Mouse (Mus musculus) embryonic facial prominence, embryonic 14.5 days (tissue): ENCODE data around the gene Neurl4. TPM values are rescaled to one million over a fixed set of nuclear protein-coding genes. Genes with fewer than 3 reads are reported as not detected.
"Not testable (repeated sequence)": the region's sequence is repeated elsewhere in the genome, so short reads cannot be mapped to it uniquely, and the experiment has no call there.

Experiments
- ATAC-seq: fragments of 200-750 bp; cut with Nextera tagmentation; 2 replicates; pipeline ENCODE4 v1.8.0; 2017; ENCODE audit warnings: low read depth, moderate number of reproducible peaks, moderate TSS enrichment
- DNase-seq: peaks from one replicate; pipeline ENCODE4 v3.0.0-alpha.2; 2015; ENCODE audit warnings: low spot score
- H3K27ac ChIP-seq: fragments of 300-500 bp; sonication (generic); replicated peaks from 2 replicates; pipeline ENCODE4 v1.5.1; 2014; ENCODE audit warnings: low read depth, mild to moderate bottlenecking, low read length, moderate library complexity
- H3K27me3 ChIP-seq: fragments of 300-500 bp; sonication (generic); replicated peaks from 2 replicates; pipeline ENCODE4 v1.6.1; 2014; ENCODE audit warnings: low read length; ENCODE audit not compliant: control insufficient read depth, insufficient read depth
- H3K36me3 ChIP-seq: fragments of 300-500 bp; sonication (generic); 2 replicates; pipeline ENCODE4 v1.6.1; 2014; ENCODE audit warnings: low read length, mixed read lengths; ENCODE audit not compliant: control insufficient read depth, insufficient read depth
- H3K4me1 ChIP-seq: fragments of 300-500 bp; sonication (generic); 2 replicates; pipeline ENCODE4 v1.6.1; 2014; ENCODE audit warnings: antibody characterized with exemption, low read length; ENCODE audit not compliant: control insufficient read depth, insufficient read depth
- H3K4me2 ChIP-seq: fragments of 300-500 bp; sonication (generic); 2 replicates; pipeline ENCODE4 v1.6.1; 2014; ENCODE audit warnings: low read depth, mild to moderate bottlenecking, low read length, moderate library complexity, mixed read lengths
- H3K4me3 ChIP-seq: fragments of 300-500 bp; sonication (generic); 2 replicates; pipeline ENCODE4 v1.5.1; 2014; ENCODE audit warnings: low read depth, mild to moderate bottlenecking, low read length
- H3K9ac ChIP-seq: fragments of 300-500 bp; sonication (generic); 2 replicates; pipeline ENCODE4 v1.6.1; 2014; ENCODE audit warnings: low read depth, mild to moderate bottlenecking, low read length, moderate library complexity, mixed read lengths
- H3K9me3 ChIP-seq: fragments of 300-500 bp; sonication (generic); 2 replicates; pipeline ENCODE4 v1.6.1; 2016; ENCODE audit warnings: low read length; ENCODE audit not compliant: control insufficient read depth
- WGBS: fragments of 180-500 bp; shearing (Covaris S2); extraction: QIAGEN DNeasy Blood & Tissue Kit; methylation state at CpG from one replicate; pipeline ENCODE4 v1.1.7; 2014; 5-methylcytosine and 5-hydroxymethylcytosine counted together
- polyA plus RNA-seq: library from polyadenylated mRNA; unstranded; fragments of >200 nt; fragmentation: Nextera tagmentation; extraction: Ambion mirVana; gene quantifications from 2 replicates; pipeline ENCODE4 v1.2.1, GENCODE M21; 2014

The Neurl4 gene
- polyA plus RNA-seq, 1 experiment from 2014 or later: 10.3 TPM

DNA sequence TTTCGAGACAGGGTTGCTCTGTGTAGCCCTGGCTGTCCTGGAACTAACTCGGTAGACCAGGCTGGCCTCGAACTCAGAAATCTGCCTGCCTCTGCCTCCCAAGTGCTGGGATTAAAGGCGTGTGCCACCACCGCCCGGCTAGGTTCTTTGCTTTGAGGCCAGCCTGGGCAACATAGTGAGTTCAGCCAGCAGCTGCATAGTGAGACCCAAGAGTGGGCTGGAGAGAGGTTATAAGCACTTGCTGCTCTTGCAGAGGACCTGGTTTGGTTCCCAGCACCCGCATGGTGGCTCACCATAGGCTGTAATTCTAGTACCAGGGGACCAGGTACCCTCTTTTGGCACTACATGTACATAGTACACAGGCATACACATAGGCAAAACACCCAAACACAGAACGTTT is 29.3 kb downstream of the Neurl4 start:
- H3K27me3 ChIP-seq, H3K27ac ChIP-seq, ATAC-seq, DNase-seq, H3K9ac ChIP-seq, H3K4me1 ChIP-seq, H3K4me2 ChIP-seq, H3K9me3 ChIP-seq, H3K4me3 ChIP-seq, H3K36me3 ChIP-seq: not testable (repeated sequence)
- 84% methylated on average over 8 of the region's 8 CpGs for WGBS

DNA sequence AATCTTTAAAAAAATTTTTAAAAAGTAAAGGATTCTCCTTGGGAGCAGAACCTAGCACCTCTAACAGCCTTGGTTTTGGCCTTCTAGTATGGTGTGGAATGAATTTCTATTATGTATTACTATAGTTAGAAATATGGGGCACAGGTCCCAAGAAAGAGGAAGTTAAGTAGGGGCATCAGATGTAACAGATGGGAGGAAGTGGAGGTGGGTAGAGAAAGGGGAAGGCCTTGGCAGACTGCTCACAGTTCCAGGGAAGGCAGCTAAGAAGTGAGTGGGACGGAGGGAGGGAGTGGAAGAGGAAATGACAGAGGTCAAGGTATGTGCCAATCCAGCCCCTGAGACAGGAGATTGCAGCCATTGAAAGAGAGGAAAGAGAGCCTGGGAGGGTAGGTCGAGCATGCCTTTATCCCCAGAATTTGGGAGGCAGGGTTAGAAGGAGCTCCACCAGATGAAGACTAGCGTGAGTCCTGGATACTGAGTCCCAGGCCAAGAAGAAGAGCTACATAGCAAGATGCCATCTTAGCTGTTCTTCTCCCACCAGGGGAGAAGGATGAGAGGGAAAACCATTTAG is 30.2 kb downstream of the Neurl4 start:
- no peak overlapping the region for H3K4me2 ChIP-seq
- no peak for DNase-seq
- H3K27me3 ChIP-seq: no peaks in the 10 kb centered on the region
- H3K36me3 ChIP-seq: no peaks in the 10 kb centered on the region
- peaks cover 3% of the 10 kb centered on the region; the same call in 1 of the 2 replicates for H3K4me1 ChIP-seq
- 58% methylated on average over 3 of the region's 3 CpGs for WGBS
- no peak overlapping the region for H3K4me3 ChIP-seq
- no peak overlapping the region for H3K9ac ChIP-seq
- H3K27ac ChIP-seq: no peak overlapping the region
- no peak for ATAC-seq
- no peaks in the 10 kb centered on the region for H3K9me3 ChIP-seq

DNA sequence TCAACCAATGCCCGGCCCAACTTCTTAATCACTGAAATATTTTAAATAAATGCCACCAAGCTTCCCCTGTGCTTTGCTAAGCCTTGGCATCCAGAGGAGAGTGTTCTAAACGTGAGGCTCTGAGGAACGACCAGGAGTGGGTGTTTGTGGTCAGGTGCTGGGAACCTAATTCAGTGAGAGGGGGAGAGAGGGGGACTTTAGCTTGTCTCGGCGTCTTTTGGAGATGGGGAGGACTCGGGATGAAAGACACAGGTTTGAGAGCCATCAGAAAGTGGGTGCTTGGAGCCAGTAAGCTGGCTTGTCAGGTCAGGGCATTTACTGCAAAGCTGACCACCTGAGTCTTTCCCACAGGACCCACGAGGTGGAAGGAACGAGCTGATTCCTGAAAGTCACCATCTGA is 30.9 kb downstream of the Neurl4 start:
- Histone ChIP-seq H3K9me3 (no peaks in the 10 kb centered on the region), H3K36me3 (no peaks in the 10 kb centered on the region), H3K4me1 (peaks cover 10% of the 10 kb centered on the region), H3K9ac (no peak overlapping the region; the same call in 1 of the 2 replicates), H3K4me3 (no peak overlapping the region), H3K4me2 (no peak overlapping the region), H3K27ac (no peak overlapping the region), H3K27me3 (no peaks in the 10 kb centered on the region; the same call in 1 of the 2 replicates)
- ATAC-seq (no peak), DNase-seq (no peak)
- WGBS: 71% methylated on average over 8 of the region's 8 CpGs

DNA sequence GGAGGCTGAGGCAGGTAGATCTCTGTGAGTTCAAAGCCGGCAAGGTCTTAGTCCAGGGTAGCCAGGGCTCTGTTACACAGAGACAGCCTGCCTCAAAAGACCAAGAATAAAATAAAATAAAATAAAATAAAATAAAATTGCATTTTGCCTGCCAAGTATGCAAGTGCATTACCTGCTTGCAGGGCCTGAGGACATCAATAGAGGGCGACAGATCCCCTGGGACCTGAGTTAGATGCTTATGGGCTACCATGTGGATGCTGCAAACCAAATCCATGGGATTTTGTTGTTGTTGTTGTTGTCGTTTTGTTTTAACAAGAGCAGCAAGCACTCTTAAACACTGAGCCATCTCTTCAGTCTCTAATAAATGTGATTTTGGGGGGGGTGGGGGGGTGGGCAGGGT is 31.4 kb downstream of the Neurl4 start:
- DNase-seq: no peak
- Histone ChIP-seq H3K4me1 (peaks cover 15% of the 10 kb centered on the region), H3K4me3 (no peak overlapping the region), H3K27ac (no peak overlapping the region), H3K4me2 (no peak overlapping the region), H3K9ac (no peak overlapping the region), H3K9me3 (no peaks in the 10 kb centered on the region), H3K27me3 (no peaks in the 10 kb centered on the region; the same call in none of the 2 replicates), H3K36me3 (no peaks in the 10 kb centered on the region)
- ATAC-seq: no peak
- 45% methylated on average over 3 of the region's 3 CpGs for WGBS

DNA sequence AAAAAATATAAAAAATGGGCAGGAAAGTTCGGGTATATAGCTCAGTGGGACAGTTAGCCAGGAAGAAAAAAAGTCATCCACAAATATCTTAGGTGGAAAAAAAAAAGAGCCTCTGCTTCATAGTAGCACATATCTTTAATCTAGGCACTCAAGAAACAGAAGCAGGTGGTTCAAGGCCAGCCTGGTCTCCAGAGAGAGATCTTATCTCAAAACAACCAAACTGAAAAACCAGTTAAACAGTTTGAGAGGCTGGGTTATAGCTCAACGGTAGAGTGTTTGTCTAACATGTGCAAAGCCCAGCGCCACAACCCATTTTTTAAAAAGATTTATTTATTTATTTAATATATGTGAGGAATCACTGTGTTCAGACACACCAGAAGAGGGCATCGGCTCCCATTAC is 32.2 kb downstream of the Neurl4 start:
- DNase-seq (no peak), ATAC-seq (no peak)
- Histone ChIP-seq H3K36me3 (no peaks in the 10 kb centered on the region), H3K27me3 (no peaks in the 10 kb centered on the region; the same call in none of the 2 replicates), H3K4me1 (peaks cover 19% of the 10 kb centered on the region), H3K27ac (no peak overlapping the region), H3K4me3 (no peak overlapping the region), H3K4me2 (no peak overlapping the region), H3K9ac (no peak overlapping the region), H3K9me3 (no peaks in the 10 kb centered on the region)
- 71% methylated on average over 4 of the region's 4 CpGs for WGBS

DNA sequence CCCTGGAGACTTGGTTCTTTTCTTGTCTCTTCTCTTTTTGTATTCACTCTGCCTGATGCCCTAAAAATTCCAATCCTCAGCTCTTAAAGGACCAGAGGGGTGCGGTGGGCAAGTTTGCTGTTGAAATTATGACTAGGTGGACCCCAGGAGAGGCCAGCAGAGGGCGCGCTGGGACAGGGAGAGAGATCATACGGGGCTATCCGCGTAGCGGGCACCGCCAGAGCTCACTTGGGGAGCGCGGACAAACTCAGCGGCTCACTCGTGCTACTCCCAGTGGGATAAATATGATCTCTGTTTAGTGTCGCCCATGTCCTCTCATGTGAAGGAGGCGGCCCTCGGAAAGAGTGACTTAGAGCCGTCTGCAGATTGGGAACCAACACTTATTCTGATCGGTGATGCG is 33.3 kb downstream of the Neurl4 start:
- Histone ChIP-seq H3K36me3 (no peaks in the 10 kb centered on the region), H3K4me3 (peak overlapping the region; percentile 14; the same call in 1 of the 2 replicates), H3K9me3 (no peaks in the 10 kb centered on the region), H3K27ac (no peak overlapping the region), H3K9ac (no peak overlapping the region; the same call in 1 of the 2 replicates), H3K4me1 (peaks cover 19% of the 10 kb centered on the region), H3K4me2 (peak overlapping the region; percentile 52), H3K27me3 (no peaks in the 10 kb centered on the region; the same call in none of the 2 replicates)
- ATAC-seq: peak; percentile 72
- peak; percentile 92 for DNase-seq
- 1% methylated on average over 18 of the region's 18 CpGs for WGBS

GRCm38 (mm10) chr11:69934681-69935080 is 33.8 kb downstream of the Neurl4 start:
- H3K4me1 ChIP-seq: peaks cover 19% of the 10 kb centered on the region
- no peak overlapping the region for H3K9ac ChIP-seq
- DNase-seq (no peak), ATAC-seq (no peak)
- H3K27me3 ChIP-seq: no peaks in the 10 kb centered on the region; the same call in none of the 2 replicates
- peak overlapping the region; percentile 100 for H3K4me2 ChIP-seq
- no peaks in the 10 kb centered on the region for H3K9me3 ChIP-seq
- 23% methylated on average over 6 of the region's 6 CpGs for WGBS
- H3K36me3 ChIP-seq: no peaks in the 10 kb centered on the region
- H3K4me3 ChIP-seq: peak overlapping the region; percentile 61; the same call in 1 of the 2 replicates
- no peak overlapping the region for H3K27ac ChIP-seq

DNA sequence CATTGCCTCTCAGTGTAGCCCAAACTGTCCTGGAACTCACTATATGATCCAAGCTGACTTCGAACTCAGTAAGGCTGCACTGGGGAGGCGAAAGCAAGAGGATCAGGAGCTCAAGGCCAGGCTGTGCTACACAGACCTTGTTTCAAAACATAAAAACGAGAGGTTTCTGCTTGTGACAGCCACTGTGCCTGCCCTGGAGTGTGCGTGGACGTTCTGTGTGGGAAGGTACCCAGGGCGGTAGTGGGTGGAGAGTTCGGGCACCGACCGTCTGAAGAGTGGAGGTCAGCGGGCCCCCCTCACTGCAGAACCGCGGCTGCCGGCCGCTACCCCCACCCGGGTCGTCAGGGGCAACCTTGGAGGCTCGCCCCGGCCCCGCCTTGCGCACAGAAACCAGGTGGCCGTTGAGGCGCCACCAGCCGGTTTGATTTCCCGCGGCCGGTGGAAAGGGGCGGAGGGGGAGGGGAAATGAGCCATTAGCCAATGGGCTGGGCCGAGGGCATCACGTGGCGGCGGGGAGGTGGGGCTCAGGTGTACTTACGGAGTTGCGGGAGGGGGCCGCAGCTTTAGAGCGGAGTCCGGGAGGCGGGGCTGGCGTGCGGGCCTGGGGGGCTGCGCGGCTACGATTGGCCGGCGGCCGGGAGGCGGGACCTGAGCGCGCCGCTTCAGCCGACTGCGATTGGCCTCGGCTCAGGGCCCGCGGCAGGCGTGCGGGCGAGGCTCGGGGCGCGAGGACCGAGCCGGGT is 34.4 kb downstream of the Neurl4 start, which contains the start of gene Ybx2:
Gene Ybx2 (plus strand): TSS at position 660 of the 743 bp plus-strand sequence.
- 3% methylated on average over 28 of the region's 62 CpGs for WGBS
- ATAC-seq (peak; percentile 91), DNase-seq (peak; percentile 96)
- Histone ChIP-seq H3K27ac (no peak within 1 kb of the TSS; the same call in 1 of the 2 replicates), H3K36me3 (no peaks in the 10 kb centered on the region), H3K4me3 (peak within 1 kb of the TSS; percentile 61), H3K4me2 (peak within 1 kb of the TSS; percentile 100), H3K27me3 (no peaks in the 10 kb centered on the region; the same call in none of the 2 replicates), H3K9me3 (no peaks in the 10 kb centered on the region), H3K4me1 (peaks cover 19% of the 10 kb centered on the region), H3K9ac (peak within 1 kb of the TSS; percentile 73)
